Mouse (Mus musculus): ENCODE data around the gene Zbtb9. TPM values are rescaled to one million over a fixed set of nuclear protein-coding genes. Genes with fewer than 3 reads are reported as not detected.

Gene Zbtb9
- polyA plus RNA-seq, 1 experiment from 2014 or later, result 17.6 TPM

GRCm38 (mm10) chr17:26983382-26983781, 10.4 kb downstream of the Zbtb9 start:
- Histone ChIP-seq H3K4me1 (no peaks in the 10 kb centered on the region), H3K9ac (no peak overlapping the region), H3K27ac (no peak overlapping the region), H3K9me3 (no peaks in the 10 kb centered on the region), H3K4me3 (no peak overlapping the region), H3K36me3 (peaks cover 22% of the 10 kb centered on the region), H3K27me3 (replicated peaks) (no peaks in the 10 kb centered on the region), H3K4me2 (replicated peaks) (no peak overlapping the region)
- WGBS, result 98% methylated on average over 4 of the region's 4 CpGs
- ATAC-seq (ENCODE audit: low FRiP score, low read depth), result no peak

- H3K27me3 ChIP-seq (replicated peaks), result no peaks in the 10 kb centered on the region
- no peak for ATAC-seq (ENCODE audit: low FRiP score, low read depth)
- H3K4me3 ChIP-seq, result no peak overlapping the region
- no peaks in the 10 kb centered on the region for H3K9me3 ChIP-seq
- H3K4me1 ChIP-seq, result no peaks in the 10 kb centered on the region
- no peak overlapping the region for H3K9ac ChIP-seq
- no peaks in the 10 kb centered on the region for H3K36me3 ChIP-seq
- WGBS, result 78% methylated on average over 10 of the region's 10 CpGs
- H3K4me2 ChIP-seq (replicated peaks), result no peak overlapping the region
- H3K27ac ChIP-seq, result no peak overlapping the region
Observed at GRCm38 (mm10) chr17:26985503-26986179, 12.7 kb downstream of the Zbtb9 start.

- no peak for ATAC-seq (ENCODE audit: low FRiP score, low read depth)
- Histone ChIP-seq H3K27me3 (replicated peaks) (no peaks in the 10 kb centered on the region), H3K36me3 (no peaks in the 10 kb centered on the region), H3K4me3 (no peak overlapping the region), H3K9ac (no peak overlapping the region), H3K4me2 (replicated peaks) (no peak overlapping the region), H3K4me1 (no peaks in the 10 kb centered on the region), H3K9me3 (no peaks in the 10 kb centered on the region), H3K27ac (no peak overlapping the region)
Observed at GRCm38 (mm10) chr17:26990521-26990920, 17.6 kb downstream of the Zbtb9 start.

GRCm38 (mm10) chr17:26994410-26994809, 21.4 kb downstream of the Zbtb9 start:
- Histone ChIP-seq H3K36me3 (no peaks in the 10 kb centered on the region), H3K4me2 (replicated peaks) (no peak overlapping the region), H3K27me3 (replicated peaks) (no peaks in the 10 kb centered on the region), H3K4me3 (no peak overlapping the region), H3K9ac (no peak overlapping the region), H3K27ac (no peak overlapping the region), H3K4me1 (no peaks in the 10 kb centered on the region), H3K9me3 (no peaks in the 10 kb centered on the region)
- WGBS, result 88% methylated on average over 14 of the region's 14 CpGs
- ATAC-seq (ENCODE audit: low FRiP score, low read depth), result no peak

GRCm38 (mm10) chr17:26995006-26995405, 22.0 kb downstream of the Zbtb9 start:
- H3K27ac ChIP-seq, result no peak overlapping the region
- H3K36me3 ChIP-seq, result no peaks in the 10 kb centered on the region
- no peaks in the 10 kb centered on the region for H3K4me1 ChIP-seq
- no peak overlapping the region for H3K4me2 ChIP-seq (replicated peaks)
- 73% methylated on average over 6 of the region's 6 CpGs for WGBS
- no peak overlapping the region for H3K4me3 ChIP-seq
- ATAC-seq (ENCODE audit: low FRiP score, low read depth), result no peak
- no peaks in the 10 kb centered on the region for H3K27me3 ChIP-seq (replicated peaks)
- no peaks in the 10 kb centered on the region for H3K9me3 ChIP-seq
- H3K9ac ChIP-seq, result no peak overlapping the region

GRCm38 (mm10) chr17:26995562-26995961, 22.6 kb downstream of the Zbtb9 start:
- Histone ChIP-seq H3K27ac (no peak overlapping the region), H3K9ac (no peak overlapping the region), H3K4me1 (no peaks in the 10 kb centered on the region), H3K4me3 (no peak overlapping the region), H3K4me2 (replicated peaks) (no peak overlapping the region), H3K9me3 (no peaks in the 10 kb centered on the region), H3K27me3 (replicated peaks) (no peaks in the 10 kb centered on the region), H3K36me3 (no peaks in the 10 kb centered on the region)
- 80% methylated on average over 8 of the region's 8 CpGs for WGBS
- ATAC-seq (ENCODE audit: low FRiP score, low read depth), result no peak

- H3K4me2 ChIP-seq (replicated peaks), result no peak overlapping the region
- H3K36me3 ChIP-seq, result 0 out of 2 replicates have a peak, but pooled peaks cover 4% of the 10 kb centered on the region
- no peak overlapping the region for H3K27ac ChIP-seq
- 79% methylated on average over 4 of the region's 4 CpGs for WGBS
- H3K27me3 ChIP-seq (replicated peaks), result no peaks in the 10 kb centered on the region
- H3K4me1 ChIP-seq, result no peaks in the 10 kb centered on the region
- no peak overlapping the region for H3K9ac ChIP-seq
- ATAC-seq (ENCODE audit: low FRiP score, low read depth), result no peak
- no peaks in the 10 kb centered on the region for H3K9me3 ChIP-seq
- no peak overlapping the region for H3K4me3 ChIP-seq
Observed at GRCm38 (mm10) chr17:26997661-26998060, 24.7 kb downstream of the Zbtb9 start.

GRCm38 (mm10) chr17:26998283-26998682, 25.3 kb downstream of the Zbtb9 start:
- Histone ChIP-seq H3K4me2 (replicated peaks) (no peak overlapping the region), H3K9ac (no peak overlapping the region), H3K9me3 (no peaks in the 10 kb centered on the region), H3K36me3 (0 out of 2 replicates have a peak, but pooled peaks cover 4% of the 10 kb centered on the region), H3K4me1 (no peaks in the 10 kb centered on the region), H3K27ac (no peak overlapping the region), H3K27me3 (replicated peaks) (no peaks in the 10 kb centered on the region), H3K4me3 (no peak overlapping the region)
- 93% methylated on average over 15 of the region's 15 CpGs for WGBS
- ATAC-seq (ENCODE audit: low FRiP score, low read depth), result no peak

GRCm38 (mm10) chr17:26999996-27000395, 27.0 kb downstream of the Zbtb9 start:
- no peak overlapping the region for H3K9ac ChIP-seq
- ATAC-seq (ENCODE audit: low FRiP score, low read depth), result no peak
- WGBS, result 80% methylated on average over 12 of the region's 12 CpGs
- H3K36me3 ChIP-seq, result 0 out of 2 replicates have a peak, but pooled peaks cover 4% of the 10 kb centered on the region
- no peaks in the 10 kb centered on the region for H3K9me3 ChIP-seq
- no peak overlapping the region for H3K4me3 ChIP-seq
- H3K4me2 ChIP-seq (replicated peaks), result no peak overlapping the region
- no peaks in the 10 kb centered on the region for H3K27me3 ChIP-seq (replicated peaks)
- no peaks in the 10 kb centered on the region for H3K4me1 ChIP-seq
- no peak overlapping the region for H3K27ac ChIP-seq

- 83% methylated on average over 7 of the region's 7 CpGs for WGBS
- no peak overlapping the region for H3K9ac ChIP-seq
- no peaks in the 10 kb centered on the region for H3K4me1 ChIP-seq
- no peak overlapping the region for H3K4me3 ChIP-seq
- no peak overlapping the region for H3K4me2 ChIP-seq (replicated peaks)
- no peak overlapping the region for H3K27ac ChIP-seq
- 0 out of 2 replicates have a peak, but pooled peaks cover 4% of the 10 kb centered on the region for H3K36me3 ChIP-seq
- ATAC-seq (ENCODE audit: low FRiP score, low read depth), result no peak
- no peaks in the 10 kb centered on the region for H3K27me3 ChIP-seq (replicated peaks)
- H3K9me3 ChIP-seq, result no peaks in the 10 kb centered on the region
Observed at GRCm38 (mm10) chr17:27001151-27001550, 28.2 kb downstream of the Zbtb9 start.

- no peak overlapping the region for H3K4me3 ChIP-seq
- no peaks in the 10 kb centered on the region for H3K27me3 ChIP-seq (replicated peaks)
- H3K9me3 ChIP-seq, result no peaks in the 10 kb centered on the region
- no peak overlapping the region for H3K27ac ChIP-seq
- 0 out of 2 replicates have a peak, but pooled peaks cover 4% of the 10 kb centered on the region for H3K36me3 ChIP-seq
- WGBS, result 49% methylated on average over 6 of the region's 6 CpGs
- no peak overlapping the region for H3K4me2 ChIP-seq (replicated peaks)
- no peak overlapping the region for H3K9ac ChIP-seq
- no peak for ATAC-seq (ENCODE audit: low FRiP score, low read depth)
- no peaks in the 10 kb centered on the region for H3K4me1 ChIP-seq
Observed at GRCm38 (mm10) chr17:27001889-27002288, 28.9 kb downstream of the Zbtb9 start.

- Histone ChIP-seq H3K9ac (no peak overlapping the region), H3K4me1 (no peaks in the 10 kb centered on the region), H3K4me3 (no peak overlapping the region), H3K4me2 (replicated peaks) (no peak overlapping the region), H3K27me3 (replicated peaks) (no peaks in the 10 kb centered on the region), H3K9me3 (no peaks in the 10 kb centered on the region), H3K27ac (no peak overlapping the region), H3K36me3 (0 out of 2 replicates have a peak, but pooled peaks cover 4% of the 10 kb centered on the region)
- ATAC-seq (ENCODE audit: low FRiP score, low read depth), result no peak
- WGBS, result 35% methylated on average over 9 of the region's 9 CpGs
Observed at GRCm38 (mm10) chr17:27004431-27004830, 31.5 kb downstream of the Zbtb9 start.

- H3K36me3 ChIP-seq, result 0 out of 2 replicates have a peak, but pooled peaks cover 4% of the 10 kb centered on the region
- H3K4me1 ChIP-seq, result no peaks in the 10 kb centered on the region
- H3K27ac ChIP-seq, result no peak overlapping the region
- no peaks in the 10 kb centered on the region for H3K27me3 ChIP-seq (replicated peaks)
- H3K9ac ChIP-seq, result no peak overlapping the region
- WGBS, result 31% methylated on average over 19 of the region's 19 CpGs
- no peaks in the 10 kb centered on the region for H3K9me3 ChIP-seq
- H3K4me2 ChIP-seq (replicated peaks), result no peak overlapping the region
- H3K4me3 ChIP-seq, result no peak overlapping the region
- no peak for ATAC-seq (ENCODE audit: low FRiP score, low read depth)
Observed at GRCm38 (mm10) chr17:27004903-27005485, 32.0 kb downstream of the Zbtb9 start.

Measured in neural tube, embryonic 12.5 days (tissue).